Mouse (Mus musculus) adrenal gland, postnatal 0 days (tissue): ENCODE measurements around the gene Gm29564. TPM values are rescaled to one million over a fixed set of nuclear protein-coding genes. Genes with fewer than 3 reads are reported as not detected.

ENCODE experiments used
- polyA plus RNA-seq: library from polyadenylated mRNA; unstranded; fragments of >200 nt; fragmentation: Nextera tagmentation; extraction: Ambion mirVana; gene quantifications from 2 replicates; pipeline ENCODE4 v1.2.1, GENCODE M21; 2015

Gm29564 gene
- polyA plus RNA-seq = not detected in 2 replicates

DNA sequence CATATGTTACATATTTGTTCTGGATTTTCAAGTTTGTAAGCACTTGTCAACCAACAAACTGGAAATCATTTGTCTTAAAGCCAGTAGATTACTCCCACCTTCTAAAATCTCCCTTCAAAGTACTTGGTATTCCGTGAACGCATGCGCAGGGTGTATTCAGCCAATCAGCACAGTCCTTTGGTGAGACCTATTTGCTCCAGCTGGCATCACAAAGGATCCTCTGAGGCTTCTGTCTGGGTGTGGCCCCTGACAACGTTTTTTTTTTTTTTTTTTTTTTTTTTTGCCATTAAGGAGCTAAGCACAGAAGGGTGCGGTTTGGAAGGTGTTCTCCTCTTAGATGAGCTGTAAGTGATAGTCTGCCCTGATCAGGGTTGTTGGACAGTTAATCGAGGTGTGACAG, at the start of gene Gm29564:
Gene Gm29564, plus strand, starts transcription at position 301 of the 400 bp plus-strand sequence.

Other genes with a start within 250 kb of the Gm29564 start
- gene Gm20867, start 249.8 kb upstream of the Gm29564 start, polyA plus RNA-seq = not detected in 2 replicates